In the genomic region with DNA sequence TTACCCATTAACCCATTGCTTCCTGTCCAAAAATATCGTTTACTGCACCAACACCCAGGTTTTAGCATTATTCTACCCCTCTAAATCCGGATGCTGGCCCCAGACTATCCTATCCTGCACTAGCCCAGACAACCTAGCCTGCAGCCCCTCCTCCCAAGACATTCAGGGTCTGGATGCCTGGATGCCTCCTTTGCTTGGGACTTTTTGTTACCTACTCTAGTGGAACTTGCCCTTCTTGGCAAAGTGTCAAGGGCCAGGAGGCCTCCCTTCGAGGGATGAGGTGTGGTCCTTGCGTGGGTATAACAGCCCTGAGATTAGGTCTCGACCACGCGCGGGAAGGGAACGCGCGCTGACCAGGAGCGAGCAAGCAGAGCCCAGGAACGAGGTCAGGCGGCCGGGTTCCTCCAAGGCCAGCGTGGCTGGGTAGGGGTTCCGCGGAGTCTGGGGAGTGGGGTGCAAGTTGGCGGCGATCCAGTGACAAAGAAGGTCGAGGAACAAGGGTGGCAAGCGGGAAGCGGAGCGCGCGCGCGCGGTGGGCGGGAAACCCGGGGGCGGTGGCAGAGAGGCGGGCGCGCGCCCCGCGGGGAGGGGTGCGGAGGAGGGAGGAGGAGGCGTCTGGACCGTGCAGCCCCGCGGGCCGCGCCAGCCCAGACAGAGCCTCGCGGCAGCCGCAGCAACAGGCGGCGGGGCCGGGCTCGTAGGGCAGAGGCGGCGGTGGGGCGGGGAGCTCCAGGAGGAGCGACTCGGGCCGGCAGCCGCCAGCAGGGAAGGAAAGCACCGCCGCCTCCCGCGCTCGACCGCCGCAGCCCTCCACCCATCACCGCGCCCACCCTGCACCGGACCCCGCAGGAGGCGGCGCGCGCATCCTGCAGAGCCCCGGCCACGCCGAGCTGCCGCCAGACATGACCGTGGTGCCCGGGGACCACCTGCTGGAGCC, we compare ENCODE assay signal across 9 mouse cellular contexts. TPM values are rescaled to one million over a fixed set of nuclear protein-coding genes. Genes with fewer than 3 reads are reported as not detected.
A peak's percentile ranks its signal among the peaks of the same experiment; 100 is the strongest.
DNase-seq lines count a peak whose midpoint lies in the region; ATAC-seq and TF ChIP-seq lines count a peak whose summit lies in the region.
"Had no signal": no experiment of that assay in that cellular context is flagged by ENCODE, and none has a peak within 500 bp of the region (broad histone marks: within the 10 kb centered on the region; RNA-seq: fewer than 3 reads in every experiment).

TSS of gene Kcna3 (plus strand) at position 649 of the 937 bp plus-strand sequence.

- under 1% methylated on average over 75 of the region's 80 CpGs for WGBS in embryonic facial prominence, embryonic 13.5 days
- WGBS in heart, embryonic 10.5 days: under 1% methylated on average over 75 of the region's 80 CpGs
- under 1% methylated on average over 43 of the region's 80 CpGs for WGBS in kidney, embryonic 16.5 days
- under 1% methylated on average over 56 of the region's 80 CpGs for WGBS in liver, embryonic 14.5 days (ENCODE audit: insufficient replicate concordance)
- under 1% methylated on average over 57 of the region's 80 CpGs for WGBS in stomach, embryonic 15.5 days

- peak within 1 kb of the TSS; percentile 98 for H3K4me2 ChIP-seq in embryonic facial prominence, embryonic 13.5 days
- H3K4me2 ChIP-seq in kidney, embryonic 16.5 days (replicated peaks; ENCODE audit: low read depth, low read length): peak within 1 kb of the TSS; percentile 99
- H3K4me2 ChIP-seq in liver, embryonic 14.5 days (ENCODE audit: low read depth): peak within 1 kb of the TSS; percentile 59
- peak within 1 kb of the TSS; percentile 99 for H3K4me2 ChIP-seq in stomach, embryonic 15.5 days

- no peak within 1 kb of the TSS for H3K27ac ChIP-seq in embryonic facial prominence, embryonic 13.5 days
- peak within 1 kb of the TSS; percentile 89 for H3K27ac ChIP-seq in heart, embryonic 10.5 days
- no peak within 1 kb of the TSS for H3K27ac ChIP-seq in kidney, embryonic 16.5 days (ENCODE audit: low read length)
- H3K27ac ChIP-seq in liver, embryonic 14.5 days: no peak within 1 kb of the TSS
- no peak within 1 kb of the TSS for H3K27ac ChIP-seq in stomach, embryonic 15.5 days

- peak within 1 kb of the TSS; percentile 80 for H3K9ac ChIP-seq in embryonic facial prominence, embryonic 13.5 days
- peak within 1 kb of the TSS; percentile 82 for H3K9ac ChIP-seq in kidney, embryonic 16.5 days (replicated peaks; ENCODE audit: low read length)
- H3K9ac ChIP-seq in liver, embryonic 14.5 days (replicated peaks): no peak within 1 kb of the TSS
- H3K9ac ChIP-seq in stomach, embryonic 15.5 days: peak within 1 kb of the TSS; percentile 26

- TF ChIP-seq CTCF in liver, embryonic 14.5 days (IDR thresholded peaks at IDR 0.05; ENCODE audit: low read depth): no peak

- H3K36me3 ChIP-seq in embryonic facial prominence, embryonic 13.5 days: no peaks in the 10 kb centered on the region
- H3K36me3 ChIP-seq in heart, embryonic 10.5 days: no peaks in the 10 kb centered on the region
- H3K36me3 ChIP-seq in kidney, embryonic 16.5 days (ENCODE audit: insufficient read depth, low read length): no peaks in the 10 kb centered on the region
- H3K36me3 ChIP-seq in liver, embryonic 14.5 days (replicated peaks; ENCODE audit: control insufficient read depth, insufficient read depth, low read depth): no peaks in the 10 kb centered on the region
- no peaks in the 10 kb centered on the region for H3K36me3 ChIP-seq in stomach, embryonic 15.5 days

- ATAC-seq in embryonic facial prominence, embryonic 13.5 days (ENCODE audit: insufficient number of reproducible peaks, insufficient read depth, low FRiP score, low TSS enrichment, low read depth): peak; percentile 95
- peak; percentile 97 for ATAC-seq in kidney, embryonic 16.5 days (ENCODE audit: low FRiP score, low TSS enrichment)
- peak; percentile 83 for ATAC-seq in liver, embryonic 14.5 days (ENCODE audit: insufficient read depth)
- ATAC-seq in stomach, embryonic 15.5 days (ENCODE audit: insufficient read depth, low FRiP score, low read depth): peak; percentile 93

- H3K4me1 ChIP-seq in embryonic facial prominence, embryonic 13.5 days: peaks cover 14% of the 10 kb centered on the region
- peaks cover 17% of the 10 kb centered on the region for H3K4me1 ChIP-seq in heart, embryonic 10.5 days
- H3K4me1 ChIP-seq in kidney, embryonic 16.5 days (ENCODE audit: insufficient read depth, low read length): peaks cover 11% of the 10 kb centered on the region
- H3K4me1 ChIP-seq in liver, embryonic 14.5 days (replicated peaks; ENCODE audit: control insufficient read depth in 2 of 2, insufficient read depth in 2 of 2, low read length in 1 of 2): 0 out of 4 replicates have a peak, but pooled peaks cover 0 to 2% of the 10 kb centered on the region in 2 experiments
- H3K4me1 ChIP-seq in stomach, embryonic 15.5 days: peaks cover 12% of the 10 kb centered on the region; the same call in 1 of the 2 replicates

- no peaks in the 10 kb centered on the region for H3K9me3 ChIP-seq in embryonic facial prominence, embryonic 13.5 days
- no peaks in the 10 kb centered on the region for H3K9me3 ChIP-seq in heart, embryonic 10.5 days
- H3K9me3 ChIP-seq in kidney, embryonic 16.5 days (ENCODE audit: low read length): no peaks in the 10 kb centered on the region
- H3K9me3 ChIP-seq in liver, embryonic 14.5 days (ENCODE audit: control insufficient read depth, low read length): no peaks in the 10 kb centered on the region
- H3K9me3 ChIP-seq in stomach, embryonic 15.5 days: no peaks in the 10 kb centered on the region

- DNase-seq in left cerebral cortex, adult 18-20 months (ENCODE audit: low spot score in 2 of 2): peak; percentile 52 to 65
- no peak for DNase-seq in left cerebral cortex, adult 11 months (ENCODE audit: low spot score)
- peak; percentile 80 for DNase-seq in heart, embryonic 10.5 days (ENCODE audit: low spot score)
- peak in 2 of 3 experiments; percentile 6 to 7 for DNase-seq in liver, embryonic 14.5 days (ENCODE audit: low read depth in 3 of 3, low spot score in 3 of 3)
- peak; percentile 86 for DNase-seq in neural tube, embryonic 10.5 days (ENCODE audit: extremely low spot score, low spot score)

- no peak for TF ChIP-seq EP300 in liver, embryonic 14.5 days (IDR thresholded peaks at IDR 0.05; ENCODE audit: low read depth)

- H3K27me3 ChIP-seq in embryonic facial prominence, embryonic 13.5 days: peaks cover 18% of the 10 kb centered on the region
- peaks cover 28% of the 10 kb centered on the region for H3K27me3 ChIP-seq in heart, embryonic 10.5 days (ENCODE audit: insufficient read depth, poor library complexity, severe bottlenecking)
- peaks cover 11% of the 10 kb centered on the region for H3K27me3 ChIP-seq in kidney, embryonic 16.5 days (ENCODE audit: insufficient read depth, low read length)
- peaks cover 29% of the 10 kb centered on the region for H3K27me3 ChIP-seq in liver, embryonic 14.5 days (ENCODE audit: control insufficient read depth, insufficient read depth, low read length)
- H3K27me3 ChIP-seq in stomach, embryonic 15.5 days (replicated peaks): peaks cover 13% of the 10 kb centered on the region; the same call in 1 of the 2 replicates

- peak within 1 kb of the TSS; percentile 62 for H3K4me3 ChIP-seq in embryonic facial prominence, embryonic 13.5 days
- peak within 1 kb of the TSS; percentile 81 for H3K4me3 ChIP-seq in heart, embryonic 10.5 days
- peak within 1 kb of the TSS; percentile 72 for H3K4me3 ChIP-seq in kidney, embryonic 16.5 days (ENCODE audit: low read length)
- H3K4me3 ChIP-seq in liver, embryonic 14.5 days (ENCODE audit: insufficient read depth in 1 of 2, low read depth in 2 of 2, low read length in 2 of 2): peak within 1 kb of the TSS; percentile 55 to 59
- peak within 1 kb of the TSS; percentile 64 for H3K4me3 ChIP-seq in stomach, embryonic 15.5 days (replicated peaks)

RNA-seq across cellular contexts. Expression of gene Kcna3, which starts in this region (rescaled TPM):
- total RNA-seq in left cerebral cortex, adult 18-20 months (2021): 10 to 100 TPM; 32.9 to 38.9 TPM
- 1.1 and 1.3 TPM in 2 replicates for polyA plus RNA-seq in embryonic facial prominence, embryonic 13.5 days (2015; fragmentation: Nextera tagmentation; extraction: Ambion mirVana)
- 0.91 and 2.8 TPM in 2 replicates for polyA plus RNA-seq in heart, embryonic 10.5 days (2016; fragmentation: Nextera tagmentation; extraction: Ambion mirVana)
- 1.1 and 1.2 TPM in 2 replicates for polyA plus RNA-seq in kidney, embryonic 16.5 days (2015; fragmentation: Nextera tagmentation; extraction: Ambion mirVana)
- polyA plus RNA-seq in liver, embryonic 14.5 days (2012; rRNA removed): 0.51 and 0.76 TPM in 2 replicates
- polyA plus RNA-seq in liver, embryonic 14.5 days (2014; fragmentation: Nextera tagmentation; extraction: Ambion mirVana): 0.58 and 1.1 TPM in 2 replicates
- polyA plus RNA-seq in stomach, embryonic 15.5 days (2015; fragmentation: Nextera tagmentation; extraction: Ambion mirVana): 1.1 and 1.2 TPM in 2 replicates
- total RNA-seq: MEL had no signal
